Mouse (Mus musculus): ENCODE results near the gene Sdsl. TPM values are rescaled to one million over a fixed set of nuclear protein-coding genes. Genes with fewer than 3 reads are reported as not detected.

Gene Sdsl
- polyA plus RNA-seq, 1 experiment from 2014 or later = 7.9 TPM

DNA sequence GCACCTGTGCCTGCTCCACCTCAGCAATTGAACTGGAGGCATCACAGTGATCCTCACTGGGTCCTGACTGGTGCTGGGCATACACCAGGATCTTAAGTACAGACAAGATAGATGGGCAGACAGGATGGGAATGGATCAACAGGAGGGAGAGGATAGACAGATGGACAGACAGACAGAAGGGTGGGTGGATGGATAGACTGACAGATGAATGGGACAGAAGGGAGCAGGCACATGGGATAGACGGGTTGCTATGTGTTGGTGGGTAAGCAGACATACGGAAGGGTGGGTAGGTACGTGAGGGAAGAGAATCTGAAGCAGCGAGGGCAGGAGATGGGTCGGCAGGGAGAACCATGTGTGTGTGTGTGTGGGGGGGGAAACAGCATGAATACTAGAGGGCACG is 20.8 kb upstream of the Sdsl start:
- Histone ChIP-seq H3K36me3 (peaks cover 26% of the 10 kb centered on the region), H3K4me3 (replicated peaks) (no peak overlapping the region), H3K4me2 (no peak overlapping the region), H3K4me1 (0 out of 2 replicates have a peak, but pooled peaks cover 3% of the 10 kb centered on the region), H3K27ac (replicated peaks) (peak overlapping the region; percentile 35; the same call in 1 of the 2 replicates), H3K27me3 (replicated peaks) (no peaks in the 10 kb centered on the region), H3K9me3 (replicated peaks) (no peaks in the 10 kb centered on the region), H3K9ac (replicated peaks) (no peak overlapping the region; the same call in 1 of the 2 replicates)
- no peak for ATAC-seq (ENCODE audit: low FRiP score)
- whole genome bisulfite sequencing = 92% methylated on average over 6 of the region's 6 CpGs

DNA sequence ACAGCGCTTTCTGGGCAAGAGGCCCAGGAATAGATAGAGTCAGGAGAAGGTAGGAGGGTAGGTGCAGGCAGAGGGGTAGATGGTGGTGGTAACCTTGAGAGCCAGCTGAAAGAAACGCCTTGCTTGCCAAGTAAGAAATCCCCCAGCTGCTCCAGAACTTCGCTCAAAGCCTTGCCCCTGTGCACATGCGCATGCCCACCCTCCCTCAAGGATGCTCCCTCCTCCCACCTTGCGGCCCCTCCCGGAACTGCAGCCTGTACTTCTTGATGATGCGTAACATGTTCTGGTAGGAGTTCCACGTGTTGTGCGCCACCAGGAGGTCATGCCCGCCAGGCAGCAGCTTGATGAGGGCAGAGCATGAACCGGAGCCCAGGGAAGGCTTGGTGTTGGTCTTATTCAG is 19.8 kb upstream of the Sdsl start:
- H3K27ac ChIP-seq (replicated peaks) = no peak overlapping the region
- H3K9ac ChIP-seq (replicated peaks) = no peak overlapping the region
- H3K9me3 ChIP-seq (replicated peaks) = no peaks in the 10 kb centered on the region
- peaks cover 26% of the 10 kb centered on the region for H3K36me3 ChIP-seq
- H3K4me3 ChIP-seq (replicated peaks) = no peak overlapping the region
- H3K4me1 ChIP-seq = 0 out of 2 replicates have a peak, but pooled peaks cover 3% of the 10 kb centered on the region
- no peaks in the 10 kb centered on the region for H3K27me3 ChIP-seq (replicated peaks)
- no peak for ATAC-seq (ENCODE audit: low FRiP score)
- 61% methylated on average over 11 of the region's 11 CpGs for WGBS
- no peak overlapping the region for H3K4me2 ChIP-seq

- Histone ChIP-seq H3K27ac (replicated peaks) (peak overlapping the region; percentile 54; the same call in 1 of the 2 replicates), H3K9ac (replicated peaks) (0 out of 2 replicates have a peak overlapping the region, but pooled peaks have one; percentile 2), H3K36me3 (peaks cover 39% of the 10 kb centered on the region), H3K4me3 (replicated peaks) (no peak overlapping the region), H3K9me3 (replicated peaks) (no peaks in the 10 kb centered on the region), H3K27me3 (replicated peaks) (no peaks in the 10 kb centered on the region), H3K4me2 (no peak overlapping the region), H3K4me1 (0 out of 2 replicates have a peak, but pooled peaks cover 3% of the 10 kb centered on the region)
- 72% methylated on average over 8 of the region's 8 CpGs for WGBS
- peak; percentile 43; the same call in 1 of the 2 replicates for ATAC-seq (ENCODE audit: low FRiP score)
These were observed 18.1 kb upstream of the Sdsl start for GRCm38 (mm10) chr5:120490679-120491192.

DNA sequence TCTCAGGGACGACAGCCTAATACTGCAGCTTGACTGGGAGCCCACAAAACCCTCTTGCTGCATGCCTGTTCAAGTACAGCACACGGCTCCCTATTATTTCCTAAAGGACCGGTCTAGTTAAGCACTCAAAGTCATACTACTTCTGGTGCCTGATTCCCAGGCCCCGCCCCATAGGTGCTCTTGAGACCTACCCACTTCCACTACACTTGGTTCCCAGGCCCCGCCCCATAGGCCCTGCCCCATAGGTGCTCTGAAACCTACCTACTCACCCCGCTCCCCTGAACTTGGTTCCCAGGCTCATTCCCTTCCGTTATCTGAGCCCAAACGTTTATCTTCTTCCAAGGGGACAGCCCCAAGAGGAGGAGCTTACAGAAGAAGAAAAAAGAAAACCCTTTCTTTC is 15.2 kb upstream of the Sdsl start:
- 93% methylated on average over 8 of the region's 8 CpGs for WGBS
- Histone ChIP-seq H3K4me3 (replicated peaks) (no peak overlapping the region), H3K9me3 (replicated peaks) (no peaks in the 10 kb centered on the region), H3K4me2 (no peak overlapping the region), H3K27ac (replicated peaks) (no peak overlapping the region), H3K36me3 (peaks cover 48% of the 10 kb centered on the region), H3K9ac (replicated peaks) (no peak overlapping the region), H3K27me3 (replicated peaks) (no peaks in the 10 kb centered on the region), H3K4me1 (0 out of 2 replicates have a peak, but pooled peaks cover 3% of the 10 kb centered on the region)
- ATAC-seq (ENCODE audit: low FRiP score) = no peak

DNA sequence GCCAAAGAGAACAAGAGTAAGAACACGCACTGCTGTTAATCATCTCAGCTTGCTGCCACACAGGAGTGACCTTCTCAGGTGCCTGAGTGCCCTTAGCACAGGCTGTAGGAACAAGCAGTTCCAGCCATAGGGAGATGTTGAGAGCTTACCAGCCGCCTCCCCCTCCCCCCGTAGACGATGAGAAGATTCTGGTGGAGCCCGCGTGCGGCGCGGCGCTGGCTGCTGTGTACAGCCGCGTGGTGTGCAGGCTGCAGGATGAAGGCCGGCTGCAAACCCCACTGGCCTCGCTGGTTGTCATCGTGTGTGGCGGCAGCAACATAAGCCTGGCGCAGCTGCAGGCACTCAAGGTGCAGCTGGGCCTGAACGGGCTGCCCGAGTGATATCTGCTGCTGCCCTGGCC is 10.8 kb upstream of the Sdsl start:
- Histone ChIP-seq H3K27me3 (replicated peaks) (no peaks in the 10 kb centered on the region), H3K4me1 (no peaks in the 10 kb centered on the region), H3K9ac (replicated peaks) (no peak overlapping the region), H3K4me2 (no peak overlapping the region), H3K4me3 (replicated peaks) (no peak overlapping the region), H3K27ac (replicated peaks) (no peak overlapping the region), H3K36me3 (peaks cover 34% of the 10 kb centered on the region), H3K9me3 (replicated peaks) (no peaks in the 10 kb centered on the region)
- WGBS = 84% methylated on average over 19 of the region's 19 CpGs
- ATAC-seq (ENCODE audit: low FRiP score) = no peak

- Histone ChIP-seq H3K4me3 (replicated peaks) (no peak overlapping the region), H3K36me3 (peaks cover 20% of the 10 kb centered on the region), H3K4me1 (no peaks in the 10 kb centered on the region), H3K27ac (replicated peaks) (no peak overlapping the region), H3K4me2 (no peak overlapping the region), H3K9me3 (replicated peaks) (no peaks in the 10 kb centered on the region), H3K9ac (replicated peaks) (no peak overlapping the region), H3K27me3 (replicated peaks) (0 out of 2 replicates have a peak, but pooled peaks cover under 1% of the 10 kb centered on the region)
- 49% methylated on average over 9 of the region's 9 CpGs for WGBS
- no peak for ATAC-seq (ENCODE audit: low FRiP score)
These were observed 8.6 kb upstream of the Sdsl start for GRCm38 (mm10) chr5:120481205-120481604.

GRCm38 (mm10) chr5:120479538-120479937 is 6.9 kb upstream of the Sdsl start:
- Histone ChIP-seq H3K36me3 (peaks cover 4% of the 10 kb centered on the region), H3K9me3 (replicated peaks) (no peaks in the 10 kb centered on the region), H3K27ac (replicated peaks) (no peak overlapping the region), H3K27me3 (replicated peaks) (0 out of 2 replicates have a peak, but pooled peaks cover 4% of the 10 kb centered on the region), H3K4me2 (no peak overlapping the region), H3K4me1 (no peaks in the 10 kb centered on the region), H3K4me3 (replicated peaks) (no peak overlapping the region), H3K9ac (replicated peaks) (no peak overlapping the region)
- WGBS = 73% methylated on average over 4 of the region's 4 CpGs
- ATAC-seq (ENCODE audit: low FRiP score) = no peak

- no peak overlapping the region for H3K4me3 ChIP-seq (replicated peaks)
These were observed 5.4 kb upstream of the Sdsl start for GRCm38 (mm10) chr5:120477993-120478392.

GRCm38 (mm10) chr5:120476296-120476695 is 3.7 kb upstream of the Sdsl start, which contains the start of gene Sds:
TSS of gene Sds (plus strand) at chr5:120476526.
- no peaks in the 10 kb centered on the region for H3K9me3 ChIP-seq (replicated peaks)
- H3K27me3 ChIP-seq (replicated peaks) = 0 out of 2 replicates have a peak, but pooled peaks cover 4% of the 10 kb centered on the region
- no peak within 1 kb of the TSS for H3K4me2 ChIP-seq
- 14% methylated on average over 13 of the region's 13 CpGs for WGBS
- no peak within 1 kb of the TSS for H3K9ac ChIP-seq (replicated peaks)
- no peak within 1 kb of the TSS for H3K27ac ChIP-seq (replicated peaks)
- H3K4me3 ChIP-seq (replicated peaks) = no peak within 1 kb of the TSS
- no peaks in the 10 kb centered on the region for H3K36me3 ChIP-seq
- H3K4me1 ChIP-seq = no peaks in the 10 kb centered on the region
- ATAC-seq (ENCODE audit: low FRiP score) = no peak

More at GRCm38 (mm10) chr5:120477993-120478392, 5.4 kb upstream of the Sdsl start:
- Histone ChIP-seq H3K4me1 (no peaks in the 10 kb centered on the region), H3K36me3 (no peaks in the 10 kb centered on the region), H3K9me3 (replicated peaks) (no peaks in the 10 kb centered on the region), H3K9ac (replicated peaks) (no peak overlapping the region), H3K27me3 (replicated peaks) (0 out of 2 replicates have a peak, but pooled peaks cover 4% of the 10 kb centered on the region), H3K27ac (replicated peaks) (no peak overlapping the region), H3K4me2 (no peak overlapping the region)
- 92% methylated on average over 5 of the region's 5 CpGs for WGBS
- no peak for ATAC-seq (ENCODE audit: low FRiP score)

DNA sequence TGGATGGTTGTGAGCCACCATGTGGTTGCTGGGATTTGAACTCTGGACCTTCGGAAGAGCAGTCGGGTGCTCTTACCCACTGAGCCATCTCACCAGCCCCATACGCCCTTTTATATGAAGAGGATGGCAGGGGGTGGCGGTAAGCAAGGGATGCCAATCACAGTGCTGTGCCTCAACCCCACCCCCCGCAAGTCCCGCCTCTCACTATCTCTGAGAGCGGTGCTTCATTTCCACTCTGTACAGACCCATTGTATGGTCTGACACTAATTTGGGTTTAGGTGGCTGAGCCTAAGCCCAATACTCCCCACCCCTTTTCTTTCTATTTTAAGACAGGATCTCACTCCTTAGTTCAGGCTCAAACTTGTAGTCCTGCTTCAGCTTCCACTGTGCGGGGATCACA is 3.3 kb upstream of the Sdsl start:
- Histone ChIP-seq H3K9ac (replicated peaks) (no peak overlapping the region), H3K4me3 (replicated peaks) (no peak overlapping the region), H3K27ac (replicated peaks) (no peak overlapping the region), H3K4me2 (no peak overlapping the region), H3K27me3 (replicated peaks) (0 out of 2 replicates have a peak, but pooled peaks cover 4% of the 10 kb centered on the region), H3K36me3 (no peaks in the 10 kb centered on the region), H3K9me3 (replicated peaks) (no peaks in the 10 kb centered on the region), H3K4me1 (no peaks in the 10 kb centered on the region)
- WGBS = 46% methylated on average over 8 of the region's 8 CpGs
- ATAC-seq (ENCODE audit: low FRiP score) = no peak

DNA sequence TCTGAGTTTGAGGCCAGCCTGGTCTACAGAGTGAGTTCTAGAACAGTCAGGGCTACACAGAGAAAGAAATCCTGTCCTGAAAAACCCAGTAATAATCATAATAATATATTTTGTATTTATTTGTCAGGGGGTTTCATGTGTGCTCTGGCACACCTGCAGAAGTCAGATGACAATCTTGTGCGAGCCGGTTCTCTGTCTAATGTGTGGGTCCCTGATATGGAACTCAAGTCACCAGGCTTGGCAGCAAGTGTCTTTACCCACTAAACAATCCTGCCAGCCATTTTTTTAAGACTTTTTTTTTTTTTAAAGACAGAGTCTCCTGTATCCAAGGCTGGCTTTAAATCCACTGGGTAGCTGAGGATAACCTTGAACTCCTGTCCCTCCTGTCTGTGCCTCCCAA is 751 bp upstream of the Sdsl start:
- Histone ChIP-seq H3K4me1 (no peaks in the 10 kb centered on the region), H3K27me3 (replicated peaks) (0 out of 2 replicates have a peak, but pooled peaks cover 4% of the 10 kb centered on the region), H3K36me3 (no peaks in the 10 kb centered on the region), H3K27ac (replicated peaks) (no peak overlapping the region), H3K9ac (replicated peaks) (no peak overlapping the region), H3K4me3 (replicated peaks) (no peak overlapping the region), H3K4me2 (no peak overlapping the region), H3K9me3 (replicated peaks) (no peaks in the 10 kb centered on the region)
- WGBS = 95% methylated on average over 2 of the region's 2 CpGs
- no peak for ATAC-seq (ENCODE audit: low FRiP score)

DNA sequence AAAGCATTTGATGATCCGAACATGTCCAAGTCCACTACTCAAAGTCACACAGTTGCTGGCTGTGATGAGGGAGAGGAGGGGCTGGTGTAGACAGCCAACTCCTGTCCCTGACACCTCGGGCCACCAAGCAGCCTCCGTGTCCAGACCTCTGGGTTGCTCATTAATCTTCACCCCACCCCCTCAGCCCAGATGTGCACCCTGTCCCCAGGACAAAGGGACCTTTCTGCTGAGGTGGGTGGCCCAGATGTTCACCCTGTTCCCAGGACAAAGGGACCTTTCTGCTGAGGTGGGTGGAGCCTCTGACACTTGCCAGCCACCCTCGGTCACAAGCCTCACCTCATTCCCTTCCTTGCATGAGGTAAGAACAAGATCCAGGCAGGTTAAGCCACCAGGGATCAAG is 1.1 kb downstream of the Sdsl start:
- H3K4me1 ChIP-seq = peaks cover 6% of the 10 kb centered on the region; the same call in 1 of the 2 replicates
- no peaks in the 10 kb centered on the region for H3K9me3 ChIP-seq (replicated peaks)
- H3K9ac ChIP-seq (replicated peaks) = no peak overlapping the region
- H3K4me2 ChIP-seq = no peak overlapping the region
- H3K36me3 ChIP-seq = no peaks in the 10 kb centered on the region
- H3K4me3 ChIP-seq (replicated peaks) = no peak overlapping the region
- no peak overlapping the region for H3K27ac ChIP-seq (replicated peaks)
- ATAC-seq (ENCODE audit: low FRiP score) = no peak
- 0 out of 2 replicates have a peak, but pooled peaks cover 4% of the 10 kb centered on the region for H3K27me3 ChIP-seq (replicated peaks)
- WGBS = 50% methylated on average over 4 of the region's 4 CpGs

Data from neural tube, embryonic 15.5 days (tissue).